Mouse (Mus musculus): ENCODE data around the gene Enox1.

DNA sequence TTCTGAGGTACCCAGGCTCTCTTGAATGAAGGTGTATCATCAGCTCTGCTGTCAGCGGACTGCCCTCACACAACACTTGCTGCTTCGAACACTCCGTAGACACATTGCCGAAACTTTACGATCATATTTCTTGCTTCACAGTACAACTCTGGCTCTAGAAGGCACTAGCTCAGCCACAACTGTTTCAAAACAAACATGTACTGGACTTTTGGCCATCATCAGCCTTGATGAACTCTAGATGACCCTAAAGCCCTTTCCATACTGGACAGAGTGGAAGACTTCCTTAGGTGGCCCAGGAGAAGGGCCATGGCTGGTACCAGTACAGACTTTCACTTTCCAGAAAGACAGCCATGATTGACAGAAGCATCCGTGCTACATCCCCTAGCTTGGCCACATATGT, 334.1 kb downstream of the Enox1 start:
- no peak for TF ChIP-seq GATA1 (IDR thresholded peaks at IDR 0.05; ENCODE audit: low read length)
- TF ChIP-seq TAL1 (IDR thresholded peaks at IDR 0.05; ENCODE audit: low read length), result no peak
